Mouse (Mus musculus) lung, embryonic 14.5 days (tissue): Measurements from ENCODE around the gene Hoxb3. TPM values are rescaled to one million over a fixed set of nuclear protein-coding genes. Genes with fewer than 3 reads are reported as not detected.

Source experiments
- ATAC-seq: fragments of 200-750 bp; cut with Nextera tagmentation; 2 replicates; pipeline ENCODE4 v1.8.0; 2017; ENCODE audit warnings: mild to moderate bottlenecking, moderate TSS enrichment, moderate library complexity; ENCODE audit not compliant: insufficient read depth
- DNase-seq: peaks from one replicate; pipeline ENCODE4 v3.0.0-alpha.2; 2015
- H3K27ac ChIP-seq: fragments of 300-500 bp; sonication (generic); 2 replicates; pipeline ENCODE4 v1.5.1; 2014; ENCODE audit warnings: low read depth, mild to moderate bottlenecking, moderate library complexity
- H3K27me3 ChIP-seq: fragments of 300-500 bp; sonication (generic); 2 replicates; pipeline ENCODE4 v1.6.1; 2014; ENCODE audit warnings: low read length, control low read depth; ENCODE audit not compliant: insufficient read depth
- H3K36me3 ChIP-seq: fragments of 300-500 bp; sonication (generic); 2 replicates; pipeline ENCODE4 v1.6.1; 2014; ENCODE audit warnings: control low read depth; ENCODE audit not compliant: insufficient read depth
- H3K4me1 ChIP-seq: fragments of 300-500 bp; sonication (generic); 2 replicates; pipeline ENCODE4 v1.6.1; 2014; ENCODE audit warnings: antibody characterized with exemption, control low read depth; ENCODE audit not compliant: insufficient read depth
- H3K4me2 ChIP-seq: fragments of 300-500 bp; sonication (generic); 2 replicates; pipeline ENCODE4 v1.6.1; 2014; ENCODE audit warnings: mild to moderate bottlenecking
- H3K4me3 ChIP-seq: fragments of 300-500 bp; sonication (generic); 2 replicates; pipeline ENCODE4 v1.5.1; 2014; ENCODE audit warnings: low read depth, low read length
- H3K9ac ChIP-seq: fragments of 300-500 bp; sonication (generic); 2 replicates; pipeline ENCODE4 v1.6.1; 2014
- H3K9me3 ChIP-seq: fragments of 300-500 bp; sonication (generic); 2 replicates; pipeline ENCODE4 v1.6.1; 2016; ENCODE audit warnings: low read depth, low read length, control low read depth
- CTCF ChIP-seq: IDR thresholded peaks from 2 replicates; pipeline ENCODE4 v1.5.1; 2016; ENCODE audit warnings: antibody characterized with exemption, low read depth
- WGBS: fragments of 180-500 bp; shearing (Covaris S2); extraction: QIAGEN DNeasy Blood & Tissue Kit; methylation state at CpG from one replicate; pipeline ENCODE4 v1.1.7; 2014; 5-methylcytosine and 5-hydroxymethylcytosine counted together
- polyA plus RNA-seq: library from polyadenylated mRNA; unstranded; fragments of >200 nt; fragmentation: Nextera tagmentation; extraction: Ambion mirVana; gene quantifications from 2 replicates; pipeline ENCODE4 v1.2.1, GENCODE M21; 2014

Gene Hoxb3
- polyA plus RNA-seq, 1 experiment from 2014 or later, result 6.3 TPM

DNA sequence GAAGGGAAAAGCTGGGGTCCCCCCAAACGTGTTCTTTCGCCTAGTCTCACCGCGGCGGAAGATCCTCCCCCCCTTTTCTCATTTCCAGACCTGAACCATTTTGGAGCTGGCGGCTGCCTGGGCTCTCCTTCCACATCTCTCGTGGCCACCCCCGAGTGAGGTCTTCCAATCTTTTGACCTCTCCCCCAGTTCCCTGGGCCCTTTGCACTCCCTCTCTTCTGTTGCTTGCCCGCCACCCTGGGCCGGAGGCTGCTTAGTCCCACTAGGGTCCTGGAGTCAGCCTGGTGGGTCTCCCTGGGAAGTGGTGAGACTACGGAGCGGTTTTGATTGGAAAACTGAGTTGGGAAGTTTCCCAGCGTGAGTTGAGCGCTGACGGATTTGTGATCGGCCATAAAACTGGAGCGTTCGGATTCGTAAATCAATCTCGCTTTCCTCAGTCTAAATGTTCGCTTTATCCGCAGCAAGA, 2.7 kb downstream of the Hoxb3 start:
- Histone ChIP-seq H3K36me3 (peaks cover 19% of the 10 kb centered on the region), H3K4me1 (peaks cover 12% of the 10 kb centered on the region), H3K9ac (peak overlapping the region; percentile 99), H3K4me3 (peak overlapping the region; percentile 72), H3K27me3 (0 out of 2 replicates have a peak, but pooled peaks cover 7% of the 10 kb centered on the region), H3K9me3 (no peaks in the 10 kb centered on the region), H3K4me2 (peak overlapping the region; percentile 84), H3K27ac (peak overlapping the region; percentile 100)
- ATAC-seq (no peak), DNase-seq (peak; percentile 73)
- no peak for TF ChIP-seq CTCF
- 6% methylated on average over 22 of the region's 22 CpGs for WGBS

DNA sequence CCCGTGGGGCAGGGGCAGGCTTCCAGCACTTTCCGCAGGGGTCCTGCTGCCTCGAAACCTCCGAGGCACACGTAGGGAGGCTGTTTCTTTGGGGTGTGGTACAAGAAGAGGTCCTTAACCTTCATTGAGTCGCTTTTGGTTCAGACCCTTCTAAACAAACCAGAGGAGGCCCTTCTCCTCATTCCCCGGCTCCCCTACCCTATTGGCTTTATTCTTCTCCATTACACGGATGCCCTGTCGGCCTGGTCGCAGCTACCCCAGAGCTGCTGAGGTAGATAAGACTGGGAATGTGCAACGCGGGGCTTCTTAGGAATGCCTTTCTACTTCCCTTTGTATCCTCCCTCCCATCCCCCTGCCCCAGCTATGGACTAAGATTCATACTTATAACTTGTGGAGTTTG, 3.6 kb downstream of the Hoxb3 start:
- H3K9me3 ChIP-seq, result no peaks in the 10 kb centered on the region
- no peak for DNase-seq
- H3K27ac ChIP-seq, result peak overlapping the region; percentile 100
- H3K27me3 ChIP-seq, result 0 out of 2 replicates have a peak, but pooled peaks cover 7% of the 10 kb centered on the region
- H3K4me3 ChIP-seq, result peak overlapping the region; percentile 72
- peak overlapping the region; percentile 84 for H3K4me2 ChIP-seq
- no peak for TF ChIP-seq CTCF
- peaks cover 12% of the 10 kb centered on the region for H3K4me1 ChIP-seq
- peak overlapping the region; percentile 99 for H3K9ac ChIP-seq
- ATAC-seq, result no peak
- H3K36me3 ChIP-seq, result peaks cover 18% of the 10 kb centered on the region
- WGBS, result 4% methylated on average over 12 of the region's 12 CpGs

DNA sequence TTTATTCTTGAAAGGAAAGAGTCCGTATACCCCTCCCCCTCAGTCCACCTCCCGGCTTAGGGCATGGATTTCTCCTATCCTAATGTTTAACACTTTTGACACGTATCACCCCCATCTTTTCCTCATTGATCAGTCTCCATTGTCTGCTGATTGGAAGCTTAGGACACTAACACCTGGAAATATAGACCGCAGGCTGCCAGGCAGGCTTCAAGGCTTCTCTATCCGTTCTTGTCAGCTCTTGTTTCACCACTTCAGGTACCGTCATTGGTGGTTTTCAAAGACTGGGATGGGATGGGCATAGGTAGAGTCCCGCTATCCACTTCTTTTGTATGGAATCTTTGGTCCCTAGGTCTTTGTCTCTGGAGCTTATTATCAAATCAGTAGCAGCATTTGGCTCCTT, 4.0 kb downstream of the Hoxb3 start:
- WGBS, result 7% methylated on average over 7 of the region's 7 CpGs
- Histone ChIP-seq H3K27ac (peak overlapping the region; percentile 100), H3K9me3 (no peaks in the 10 kb centered on the region), H3K4me3 (peak overlapping the region; percentile 72), H3K4me1 (peaks cover 12% of the 10 kb centered on the region), H3K9ac (peak overlapping the region; percentile 99), H3K27me3 (peaks cover 10% of the 10 kb centered on the region; the same call in 1 of the 2 replicates), H3K36me3 (peaks cover 15% of the 10 kb centered on the region), H3K4me2 (peak overlapping the region; percentile 84)
- ATAC-seq (no peak), DNase-seq (no peak)
- no peak for TF ChIP-seq CTCF

DNA sequence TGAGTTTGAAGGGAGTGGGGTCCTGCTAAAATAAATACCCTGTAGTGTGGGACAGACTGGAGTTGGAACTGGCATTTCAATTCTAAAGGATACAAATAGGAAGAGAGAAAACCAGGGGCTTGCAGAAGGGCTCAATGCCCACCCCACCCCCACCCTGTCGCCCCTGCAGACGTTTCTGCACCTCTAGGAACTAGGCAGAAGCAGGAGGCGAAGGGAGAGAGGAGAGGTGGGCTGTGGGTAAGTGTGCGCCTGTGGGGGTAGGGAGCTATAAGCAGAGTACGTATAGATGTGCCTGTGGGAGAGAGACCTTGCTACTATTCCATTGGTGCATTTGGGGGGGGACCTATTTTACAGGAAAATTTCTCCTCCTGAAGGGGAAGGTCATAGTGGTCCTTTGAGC, 4.6 kb downstream of the Hoxb3 start:
- TF ChIP-seq CTCF, result no peak
- H3K27me3 ChIP-seq, result peaks cover 11% of the 10 kb centered on the region; the same call in 1 of the 2 replicates
- peak overlapping the region; percentile 100 for H3K27ac ChIP-seq
- DNase-seq (no peak), ATAC-seq (no peak)
- peak overlapping the region; percentile 72 for H3K4me3 ChIP-seq
- peaks cover 14% of the 10 kb centered on the region for H3K36me3 ChIP-seq
- 20% methylated on average over 5 of the region's 5 CpGs for WGBS
- peak overlapping the region; percentile 84 for H3K4me2 ChIP-seq
- H3K4me1 ChIP-seq, result peaks cover 12% of the 10 kb centered on the region
- no peaks in the 10 kb centered on the region for H3K9me3 ChIP-seq
- H3K9ac ChIP-seq, result peak overlapping the region; percentile 99

DNA sequence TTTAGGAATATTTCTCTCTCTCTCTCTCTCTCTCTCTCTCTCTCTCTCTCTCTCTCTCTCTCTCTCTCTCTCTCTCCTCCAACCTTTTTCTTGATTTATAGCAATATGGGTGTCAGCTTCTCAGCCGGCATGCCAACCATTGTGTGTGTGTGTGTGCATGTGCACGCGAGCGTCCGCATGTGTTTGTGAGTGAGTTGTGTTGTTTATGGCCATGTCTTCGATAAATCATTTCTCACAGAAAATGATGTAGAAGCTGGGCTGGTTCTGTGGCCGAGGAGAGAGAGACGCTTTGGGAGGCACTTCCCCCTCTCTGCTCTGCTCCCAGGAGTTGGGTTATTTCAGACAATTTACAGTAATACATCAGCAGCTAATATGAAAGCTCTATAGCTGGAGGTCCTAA, 5.5 kb downstream of the Hoxb3 start:
- Histone ChIP-seq H3K4me1 (peaks cover 12% of the 10 kb centered on the region), H3K9me3 (no peaks in the 10 kb centered on the region), H3K27me3 (peaks cover 17% of the 10 kb centered on the region; the same call in 1 of the 2 replicates), H3K4me3 (peak overlapping the region; percentile 72), H3K9ac (peak overlapping the region; percentile 99), H3K36me3 (peaks cover 22% of the 10 kb centered on the region), H3K27ac (peak overlapping the region; percentile 100), H3K4me2 (peak overlapping the region; percentile 84)
- TF ChIP-seq CTCF, result no peak
- DNase-seq (peak; percentile 77), ATAC-seq (no peak)
- WGBS, result 8% methylated on average over 8 of the region's 8 CpGs

DNA sequence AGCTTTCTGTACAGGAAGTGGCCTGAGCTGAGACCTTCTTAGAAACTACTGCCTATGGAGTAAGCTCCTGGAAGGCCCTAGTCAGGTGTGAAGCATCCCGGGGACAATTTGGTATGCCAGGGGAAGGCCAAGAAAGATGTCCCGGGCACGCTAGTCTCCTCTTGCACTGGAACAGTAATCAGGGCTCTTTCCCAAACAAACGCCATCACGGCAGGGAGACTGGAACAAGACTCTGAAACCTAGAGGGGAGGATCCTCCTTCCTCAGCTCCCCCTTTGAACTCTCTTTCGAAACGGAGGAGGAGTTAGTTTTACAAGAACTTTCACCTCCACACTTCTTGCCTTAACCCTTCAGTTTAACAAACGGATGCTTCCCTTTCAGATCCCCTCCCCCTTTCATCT, 9.0 kb downstream of the Hoxb3 start:
- H3K36me3 ChIP-seq, result peaks cover 42% of the 10 kb centered on the region
- ATAC-seq, result 0 out of 2 replicates have a peak, but pooled peaks have one; percentile 21
- peak; percentile 78 for DNase-seq
- peak overlapping the region; percentile 84 for H3K4me2 ChIP-seq
- peak overlapping the region; percentile 97 for H3K9ac ChIP-seq
- H3K27ac ChIP-seq, result peak overlapping the region; percentile 100
- H3K4me3 ChIP-seq, result peak overlapping the region; percentile 64
- WGBS, result 4% methylated on average over 8 of the region's 8 CpGs
- H3K9me3 ChIP-seq, result no peaks in the 10 kb centered on the region
- peaks cover 25% of the 10 kb centered on the region for H3K27me3 ChIP-seq
- TF ChIP-seq CTCF, result no peak
- H3K4me1 ChIP-seq, result peaks cover 21% of the 10 kb centered on the region

DNA sequence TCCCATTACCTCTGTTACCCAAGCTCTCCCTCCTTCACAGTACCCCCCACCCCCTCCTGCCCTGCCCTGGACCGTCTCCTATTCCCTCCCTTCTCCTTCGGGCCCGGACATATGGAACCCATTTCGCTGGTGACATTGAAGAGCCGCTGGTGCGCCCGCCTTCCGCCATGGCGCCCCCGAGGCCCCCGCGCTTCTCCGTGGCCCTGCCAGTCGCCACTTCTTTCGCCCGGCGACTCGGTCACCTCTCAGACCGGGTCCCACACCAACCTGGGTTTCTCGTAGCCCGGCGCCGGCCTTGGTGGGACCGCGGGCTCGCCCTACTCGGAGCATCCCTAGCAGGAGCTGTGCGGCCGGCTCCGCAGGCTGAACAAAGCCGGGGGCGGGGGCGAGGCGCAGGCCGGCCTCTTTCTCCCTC, 9.5 kb downstream of the Hoxb3 start:
- Histone ChIP-seq H3K27me3 (peaks cover 25% of the 10 kb centered on the region), H3K9ac (peak overlapping the region; percentile 97), H3K9me3 (no peaks in the 10 kb centered on the region), H3K4me3 (peak overlapping the region; percentile 64), H3K27ac (peak overlapping the region; percentile 100), H3K36me3 (peaks cover 47% of the 10 kb centered on the region), H3K4me1 (peaks cover 21% of the 10 kb centered on the region), H3K4me2 (peak overlapping the region; percentile 84)
- DNase-seq (peak; percentile 79), ATAC-seq (peak; percentile 65)
- under 1% methylated on average over 35 of the region's 35 CpGs for WGBS
- no peak for TF ChIP-seq CTCF
